Mouse (Mus musculus) liver, embryonic 15.5 days (tissue): ENCODE results near the gene Hivep3. TPM values are rescaled to one million over a fixed set of nuclear protein-coding genes. Genes with fewer than 3 reads are reported as not detected.

Experiments
- ATAC-seq: fragments of 200-750 bp; cut with Nextera tagmentation; 2 replicates; pipeline ENCODE4 v1.8.0; 2017; ENCODE audit warnings: moderate number of reproducible peaks, mild to moderate bottlenecking, moderate library complexity; ENCODE audit not compliant: insufficient read depth
- H3K27ac ChIP-seq: fragments of 300-500 bp; sonication (generic); replicated peaks from 2 replicates; pipeline ENCODE4 v1.5.1; 2015; ENCODE audit warnings: mild to moderate bottlenecking, inconsistent platforms
- H3K27me3 ChIP-seq: fragments of 300-500 bp; sonication (generic); 2 replicates; pipeline ENCODE4 v1.6.1; 2015; ENCODE audit warnings: mild to moderate bottlenecking, inconsistent platforms
- H3K36me3 ChIP-seq: fragments of 300-500 bp; sonication (generic); replicated peaks from 2 replicates; pipeline ENCODE4 v1.6.1; 2015; ENCODE audit warnings: moderate library complexity, mild to moderate bottlenecking, inconsistent platforms
- H3K4me1 ChIP-seq: fragments of 300-500 bp; sonication (generic); replicated peaks from 2 replicates; pipeline ENCODE4 v1.6.1; 2015; ENCODE audit warnings: inconsistent platforms
- H3K4me2 ChIP-seq: fragments of 300-500 bp; sonication (generic); 2 replicates; pipeline ENCODE4 v1.6.1; 2015; ENCODE audit warnings: moderate library complexity, mild to moderate bottlenecking, inconsistent platforms
- H3K4me3 ChIP-seq: fragments of 300-500 bp; sonication (generic); replicated peaks from 2 replicates; pipeline ENCODE4 v1.5.1; 2015; ENCODE audit warnings: mild to moderate bottlenecking, inconsistent platforms
- H3K9ac ChIP-seq: fragments of 300-500 bp; sonication (generic); 2 replicates; pipeline ENCODE4 v1.6.1; 2015; ENCODE audit warnings: moderate library complexity, mild to moderate bottlenecking, inconsistent platforms
- H3K9me3 ChIP-seq: fragments of 300-500 bp; sonication (generic); replicated peaks from 2 replicates; pipeline ENCODE4 v1.6.1; 2016; ENCODE audit warnings: inconsistent platforms
- WGBS: fragments of 180-500 bp; shearing (Covaris S2); methylation state at CpG from one replicate; pipeline ENCODE4 v1.1.7; 2015; ENCODE audit warnings: mixed read lengths; ENCODE audit not compliant: insufficient replicate concordance; 5-methylcytosine and 5-hydroxymethylcytosine counted together
- polyA plus RNA-seq: library from polyadenylated mRNA; unstranded; fragments of >200 nt; fragmentation: Nextera tagmentation; extraction: Ambion mirVana; gene quantifications from 2 replicates; pipeline ENCODE4 v1.2.1, GENCODE M21; 2015

Hivep3 gene
- polyA plus RNA-seq, 1 experiment from 2014 or later, result 1.9 TPM

- no peaks in the 10 kb centered on the region for H3K27me3 ChIP-seq
- H3K4me3 ChIP-seq, result no peak overlapping the region
- WGBS, result 30% methylated on average over 2 of the region's 2 CpGs
- no peak overlapping the region for H3K4me2 ChIP-seq
- no peak for ATAC-seq
- H3K9me3 ChIP-seq, result no peaks in the 10 kb centered on the region
- H3K9ac ChIP-seq, result no peak overlapping the region
- no peak overlapping the region for H3K27ac ChIP-seq
- no peaks in the 10 kb centered on the region for H3K36me3 ChIP-seq
- H3K4me1 ChIP-seq, result no peaks in the 10 kb centered on the region; the same call in 1 of the 2 replicates
Observed at GRCm38 (mm10) chr4:119979918-119980317, 246.3 kb downstream of the Hivep3 start.

GRCm38 (mm10) chr4:119981047-119981720 lies 247.6 kb downstream of the Hivep3 start:
- H3K27me3 ChIP-seq, result no peaks in the 10 kb centered on the region
- no peak overlapping the region for H3K27ac ChIP-seq
- H3K4me3 ChIP-seq, result no peak overlapping the region
- no peaks in the 10 kb centered on the region for H3K36me3 ChIP-seq
- no peaks in the 10 kb centered on the region; the same call in 1 of the 2 replicates for H3K4me1 ChIP-seq
- no peak overlapping the region for H3K4me2 ChIP-seq
- no peak for ATAC-seq
- H3K9me3 ChIP-seq, result no peaks in the 10 kb centered on the region
- no peak overlapping the region for H3K9ac ChIP-seq
- 60% methylated on average over 12 of the region's 12 CpGs for WGBS

- Histone ChIP-seq H3K4me3 (no peak overlapping the region), H3K9me3 (no peaks in the 10 kb centered on the region), H3K27ac (no peak overlapping the region), H3K4me1 (no peaks in the 10 kb centered on the region), H3K4me2 (no peak overlapping the region), H3K9ac (no peak overlapping the region), H3K36me3 (no peaks in the 10 kb centered on the region), H3K27me3 (no peaks in the 10 kb centered on the region)
- 66% methylated on average over 5 of the region's 5 CpGs for WGBS
- no peak for ATAC-seq
Observed at GRCm38 (mm10) chr4:119986065-119986464, 252.5 kb downstream of the Hivep3 start.

GRCm38 (mm10) chr4:119986580-119987291 lies 253.2 kb downstream of the Hivep3 start:
- H3K4me2 ChIP-seq, result no peak overlapping the region
- H3K9ac ChIP-seq, result no peak overlapping the region
- H3K4me3 ChIP-seq, result no peak overlapping the region
- H3K9me3 ChIP-seq, result no peaks in the 10 kb centered on the region
- H3K27me3 ChIP-seq, result no peaks in the 10 kb centered on the region
- no peak overlapping the region for H3K27ac ChIP-seq
- 61% methylated on average over 5 of the region's 5 CpGs for WGBS
- no peaks in the 10 kb centered on the region for H3K4me1 ChIP-seq
- ATAC-seq, result no peak
- H3K36me3 ChIP-seq, result no peaks in the 10 kb centered on the region

GRCm38 (mm10) chr4:119987376-119988087 lies 253.9 kb downstream of the Hivep3 start:
- Histone ChIP-seq H3K9ac (no peak overlapping the region), H3K36me3 (no peaks in the 10 kb centered on the region), H3K4me1 (no peaks in the 10 kb centered on the region), H3K4me3 (no peak overlapping the region), H3K4me2 (no peak overlapping the region), H3K27ac (no peak overlapping the region), H3K27me3 (no peaks in the 10 kb centered on the region), H3K9me3 (no peaks in the 10 kb centered on the region)
- 36% methylated on average over 4 of the region's 4 CpGs for WGBS
- no peak for ATAC-seq

GRCm38 (mm10) chr4:119989031-119989693 lies 255.6 kb downstream of the Hivep3 start:
- H3K9me3 ChIP-seq, result no peaks in the 10 kb centered on the region
- 43% methylated on average over 3 of the region's 3 CpGs for WGBS
- no peaks in the 10 kb centered on the region for H3K27me3 ChIP-seq
- no peak overlapping the region for H3K9ac ChIP-seq
- H3K4me3 ChIP-seq, result no peak overlapping the region
- H3K36me3 ChIP-seq, result no peaks in the 10 kb centered on the region
- no peak overlapping the region for H3K4me2 ChIP-seq
- ATAC-seq, result no peak
- H3K4me1 ChIP-seq, result no peaks in the 10 kb centered on the region
- H3K27ac ChIP-seq, result no peak overlapping the region

- Histone ChIP-seq H3K27me3 (no peaks in the 10 kb centered on the region), H3K4me1 (no peaks in the 10 kb centered on the region), H3K4me2 (no peak overlapping the region), H3K36me3 (no peaks in the 10 kb centered on the region), H3K9me3 (no peaks in the 10 kb centered on the region), H3K27ac (no peak overlapping the region), H3K4me3 (no peak overlapping the region), H3K9ac (no peak overlapping the region)
- 66% methylated on average over 3 of the region's 3 CpGs for WGBS
- ATAC-seq, result no peak
Observed at GRCm38 (mm10) chr4:119990346-119990745, 256.8 kb downstream of the Hivep3 start.

- 61% methylated on average over 3 of the region's 3 CpGs for WGBS
- no peaks in the 10 kb centered on the region for H3K9me3 ChIP-seq
Observed at GRCm38 (mm10) chr4:119990841-119991240, 257.3 kb downstream of the Hivep3 start.

GRCm38 (mm10) chr4:119991758-119992157 lies 258.2 kb downstream of the Hivep3 start:
- no peak overlapping the region for H3K4me3 ChIP-seq
- H3K4me1 ChIP-seq, result no peaks in the 10 kb centered on the region
- no peaks in the 10 kb centered on the region for H3K9me3 ChIP-seq
- ATAC-seq, result no peak
- H3K4me2 ChIP-seq, result no peak overlapping the region
- 33% methylated on average over 4 of the region's 4 CpGs for WGBS
- no peak overlapping the region for H3K9ac ChIP-seq
- no peaks in the 10 kb centered on the region for H3K36me3 ChIP-seq
- H3K27me3 ChIP-seq, result no peaks in the 10 kb centered on the region
- H3K27ac ChIP-seq, result no peak overlapping the region

More at GRCm38 (mm10) chr4:119990841-119991240, 257.3 kb downstream of the Hivep3 start:
- no peak for ATAC-seq
- Histone ChIP-seq H3K27me3 (no peaks in the 10 kb centered on the region), H3K27ac (no peak overlapping the region), H3K4me3 (no peak overlapping the region), H3K36me3 (no peaks in the 10 kb centered on the region), H3K4me2 (no peak overlapping the region), H3K4me1 (no peaks in the 10 kb centered on the region), H3K9ac (no peak overlapping the region)

GRCm38 (mm10) chr4:119996377-119996776 lies 262.8 kb downstream of the Hivep3 start:
- Histone ChIP-seq H3K27ac (no peak overlapping the region), H3K9me3 (no peaks in the 10 kb centered on the region), H3K27me3 (no peaks in the 10 kb centered on the region), H3K4me3 (no peak overlapping the region), H3K9ac (no peak overlapping the region), H3K36me3 (no peaks in the 10 kb centered on the region), H3K4me1 (no peaks in the 10 kb centered on the region), H3K4me2 (no peak overlapping the region)
- 60% methylated on average over 1 of the region's 1 CpGs for WGBS
- ATAC-seq, result no peak

GRCm38 (mm10) chr4:119997351-119997750 lies 263.8 kb downstream of the Hivep3 start:
- no peaks in the 10 kb centered on the region for H3K36me3 ChIP-seq
- H3K4me2 ChIP-seq, result no peak overlapping the region
- H3K9ac ChIP-seq, result no peak overlapping the region
- no peak for ATAC-seq
- H3K27ac ChIP-seq, result no peak overlapping the region
- no peak overlapping the region for H3K4me3 ChIP-seq
- WGBS, result 64% methylated on average over 7 of the region's 7 CpGs
- H3K9me3 ChIP-seq, result no peaks in the 10 kb centered on the region
- H3K27me3 ChIP-seq, result no peaks in the 10 kb centered on the region
- H3K4me1 ChIP-seq, result no peaks in the 10 kb centered on the region
